Mouse (Mus musculus) gastrocnemius, postnatal 4 days (tissue): Measurements from ENCODE around the gene Uvrag. TPM values are rescaled to one million over a fixed set of nuclear protein-coding genes. Genes with fewer than 3 reads are reported as not detected.
A peak's percentile ranks its signal among the peaks of the same experiment; 100 is the strongest.

Source experiments
- DNase-seq, 2 experiments: peaks; one replicate each; pipeline ENCODE4 v3.0.0; 2021 to 2022; ENCODE audit warnings: low spot score in 2 of 2, mixed read lengths in 2 of 2
- total RNA-seq, 2 experiments: library from RNA; stranded (reverse); gene quantifications; 2 replicates each; pipeline ENCODE4 v1.2.3; 2021

The Uvrag gene
- total RNA-seq, 2 experiments from 2014 or later, result 28.9 to 30.4 TPM

DNA sequence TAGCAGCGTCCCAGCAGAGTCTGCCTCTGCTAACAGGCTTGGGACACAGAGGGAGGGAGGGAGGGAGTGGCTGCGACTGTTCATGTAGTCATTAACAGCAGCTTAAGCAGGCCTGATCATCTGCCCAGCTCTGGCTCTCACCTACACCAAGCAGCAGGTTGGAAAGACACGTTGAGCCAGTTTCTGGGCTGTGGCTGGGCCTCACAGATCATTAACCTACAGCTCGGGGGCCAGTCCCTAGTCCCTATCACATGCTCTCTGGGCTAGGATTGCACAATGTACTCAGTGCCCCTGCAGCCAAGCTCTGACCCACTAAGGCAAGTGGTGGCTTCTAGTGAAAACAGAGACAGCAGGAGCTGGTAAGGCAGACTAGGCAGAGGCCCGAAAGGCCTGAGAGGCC lies 27.0 kb upstream of the Uvrag start:
- DNase-seq, result no peak

DNA sequence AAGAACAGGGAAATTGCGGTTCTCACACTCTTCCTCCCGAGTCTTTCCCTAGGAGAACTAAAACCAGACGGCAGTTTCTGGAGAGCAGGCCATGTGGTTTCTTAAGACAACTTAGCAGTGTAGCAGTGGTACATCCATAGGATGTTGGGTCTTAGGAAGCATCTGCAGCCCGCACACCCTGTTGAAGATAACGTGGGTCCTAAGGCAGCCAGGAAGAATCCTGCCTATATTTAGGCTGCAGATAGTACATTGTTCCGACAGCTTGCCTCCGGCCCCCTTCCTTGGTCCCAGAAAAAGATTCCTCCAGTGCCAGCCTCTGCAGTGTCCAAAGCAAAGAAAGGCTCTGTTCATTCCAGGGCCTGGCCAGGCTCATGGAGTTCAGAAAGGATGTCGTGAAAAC lies 25.2 kb upstream of the Uvrag start:
- DNase-seq, result no peak

DNA sequence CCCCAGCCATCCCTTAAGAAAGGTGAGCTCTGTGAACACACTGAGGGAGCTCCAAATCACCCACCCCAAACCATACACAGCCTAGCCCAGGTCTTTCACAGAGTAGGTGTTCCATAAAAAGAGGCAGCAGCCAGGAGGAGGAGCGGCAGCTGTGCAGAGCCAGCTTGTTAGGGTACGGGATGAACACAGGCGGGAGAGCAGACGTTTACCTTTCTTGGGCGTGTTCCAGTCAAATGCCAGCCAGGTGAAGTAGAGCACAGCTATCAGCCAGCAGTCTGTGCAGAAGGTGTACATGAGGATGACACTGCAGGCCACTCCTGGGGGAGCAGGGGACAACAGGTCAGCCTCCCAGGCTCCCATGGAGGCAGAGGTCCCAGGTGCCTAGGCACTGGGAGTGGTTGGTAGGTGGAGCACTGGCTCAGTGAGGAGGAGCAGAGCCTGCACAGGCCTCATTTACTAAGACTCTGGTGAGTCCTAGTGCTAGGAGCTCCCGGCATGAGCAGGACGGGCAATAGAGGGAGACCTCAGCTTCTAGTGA lies 24.0 kb upstream of the Uvrag start:
- DNase-seq, result no peak

DNA sequence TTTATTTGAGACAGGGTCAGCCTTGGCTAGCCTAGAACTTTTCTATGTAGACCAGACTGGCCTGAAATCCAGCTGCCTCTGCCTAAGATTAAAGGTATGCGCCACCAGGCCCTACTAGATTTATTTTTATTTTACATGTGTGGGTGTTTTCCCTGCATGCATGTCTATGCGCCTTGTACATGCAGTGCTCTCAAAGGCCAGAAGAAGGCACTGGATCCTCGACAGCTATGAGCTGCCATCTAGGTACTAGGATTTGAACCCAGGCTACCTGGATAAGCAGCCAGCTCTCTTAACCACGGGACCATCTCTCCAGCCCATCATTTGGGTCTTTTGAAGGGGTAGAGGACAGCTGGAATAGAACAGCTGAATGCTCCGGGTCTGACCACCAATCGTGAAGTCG lies 21.5 kb upstream of the Uvrag start:
- DNase-seq, result no peak

DNA sequence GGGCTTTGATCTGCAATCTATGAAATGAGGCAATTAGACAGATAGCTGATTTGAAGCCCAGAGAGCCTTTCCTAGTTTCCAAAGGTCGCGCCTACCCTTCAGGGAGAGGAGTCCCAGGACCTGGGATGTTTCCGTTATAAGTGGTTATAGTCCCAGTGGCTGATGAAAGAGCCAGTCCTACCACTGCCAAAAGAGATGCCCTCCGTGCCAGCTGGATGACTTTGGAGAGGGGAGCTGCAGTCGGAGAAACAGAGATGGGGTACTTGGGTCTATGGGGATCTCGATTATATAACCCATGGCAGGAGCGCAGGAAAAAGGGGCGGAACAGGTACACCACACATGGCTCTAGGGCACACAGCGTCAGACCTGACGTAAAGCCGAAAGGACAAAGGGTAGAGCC lies 21.0 kb upstream of the Uvrag start:
- no peak for DNase-seq

DNA sequence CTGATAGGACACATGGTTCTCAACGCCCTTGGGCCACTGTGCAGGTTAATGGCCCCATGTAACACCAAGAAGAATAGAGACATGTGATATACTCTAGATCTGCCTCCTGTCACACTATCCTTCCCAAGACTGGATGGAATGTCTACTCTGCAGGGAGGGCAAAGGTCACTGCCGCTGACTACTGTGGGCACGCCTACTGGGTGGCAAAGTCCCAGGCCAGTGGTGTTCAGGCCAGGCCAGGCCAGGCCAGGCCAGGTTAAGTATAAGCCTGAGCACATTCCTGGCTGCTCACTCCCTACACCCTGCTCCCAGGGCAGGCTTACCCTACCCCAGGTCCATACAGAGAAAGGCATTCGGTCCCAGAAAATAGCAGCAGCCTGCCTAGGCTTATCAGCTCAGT lies 20.6 kb upstream of the Uvrag start:
- DNase-seq, result no peak

GRCm38 (mm10) chr7:99160995-99161394 lies 20.1 kb upstream of the Uvrag start:
- DNase-seq, result no peak

DNA sequence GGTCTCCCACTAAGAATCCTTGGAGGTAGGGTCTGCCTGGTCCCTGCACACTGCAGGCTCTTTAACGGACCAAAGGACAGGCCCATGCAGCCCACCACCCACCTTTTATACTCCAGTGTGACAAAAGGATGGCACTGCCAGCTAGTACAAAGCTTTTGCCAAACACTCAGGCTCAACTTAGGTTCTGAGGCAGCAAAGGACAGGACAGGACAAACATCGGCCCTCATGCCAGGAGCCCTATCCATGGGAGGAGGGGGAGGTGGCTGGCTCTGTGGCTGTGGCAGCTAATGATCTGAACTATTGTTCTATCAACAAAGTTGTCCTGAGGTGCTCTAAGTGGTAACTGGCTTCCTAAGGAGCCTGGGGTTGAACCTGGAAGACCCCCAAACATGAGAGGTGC lies 18.5 kb upstream of the Uvrag start:
- DNase-seq, result no peak

GRCm38 (mm10) chr7:99158904-99159303 lies 18.0 kb upstream of the Uvrag start:
- no peak for DNase-seq

DNA sequence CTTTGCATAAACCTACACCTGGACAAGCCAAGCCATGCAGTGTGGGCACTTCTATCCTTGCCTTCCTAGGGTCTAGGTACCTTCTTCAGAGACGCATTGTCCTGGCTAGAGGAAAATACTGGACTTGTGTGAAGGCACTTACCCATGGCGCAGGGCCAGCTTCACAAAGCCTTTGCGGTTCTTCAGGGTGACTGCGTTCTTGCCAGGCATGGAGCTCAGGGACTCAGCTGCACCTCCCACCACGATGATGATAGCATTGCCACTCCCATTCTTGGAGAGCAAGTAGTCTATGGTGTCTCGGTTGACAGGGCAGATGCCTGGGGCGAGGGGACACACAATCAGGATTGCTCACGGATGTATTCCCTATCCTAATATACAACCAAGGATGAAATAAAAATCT lies 17.1 kb upstream of the Uvrag start:
- DNase-seq, result no peak

- DNase-seq, result no peak
These were observed 15.8 kb upstream of the Uvrag start for GRCm38 (mm10) chr7:99156737-99157136.

DNA sequence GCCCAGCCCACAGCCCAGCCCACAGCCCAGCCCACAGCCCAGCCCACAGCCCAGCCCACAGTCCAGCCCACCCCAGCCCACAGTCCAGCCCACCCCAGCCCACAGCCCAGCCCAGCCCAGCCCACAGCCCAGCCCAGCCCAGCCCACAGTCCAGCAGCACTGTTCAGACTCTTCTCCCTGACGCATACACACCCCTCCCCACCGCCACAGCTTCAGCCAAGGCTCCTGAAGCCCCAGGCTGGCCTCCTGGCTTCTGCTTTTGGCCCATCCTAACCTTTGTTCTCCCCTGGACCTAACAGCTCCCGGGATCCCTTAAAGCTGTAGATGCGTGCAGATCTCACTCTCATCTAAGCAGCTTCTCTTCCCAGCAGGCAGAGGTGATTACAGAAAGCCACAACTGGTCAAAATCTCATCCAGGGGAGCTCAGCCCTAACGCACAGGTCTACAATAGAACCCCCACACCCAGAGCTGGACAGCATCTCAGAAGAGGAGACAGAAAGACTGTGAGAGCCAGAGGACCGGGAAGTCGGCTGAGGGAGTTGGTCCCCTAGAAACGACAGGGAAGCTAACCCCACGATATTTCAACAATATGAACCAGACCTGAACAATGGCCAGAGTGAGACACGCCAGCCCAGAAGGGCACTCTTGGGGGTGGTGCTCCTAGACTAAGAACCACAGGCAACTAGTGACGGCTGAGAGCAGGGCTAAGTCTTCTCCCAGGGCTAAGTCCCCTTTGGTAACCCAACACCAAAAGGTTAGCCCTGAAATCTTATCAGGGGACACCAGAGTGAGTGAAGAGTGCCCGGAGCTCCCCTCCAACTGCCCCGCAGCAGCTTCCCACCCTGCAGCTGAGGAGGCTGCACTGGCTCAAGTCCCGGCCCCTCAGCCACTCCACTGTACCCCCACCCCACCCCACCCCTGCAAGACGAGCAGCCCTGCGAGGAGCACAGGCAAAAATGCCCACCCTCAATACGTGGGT lies 14.7 kb upstream of the Uvrag start:
- peak in 1 of 2 experiments; percentile 41 for DNase-seq

GRCm38 (mm10) chr7:99154648-99155151 lies 13.8 kb upstream of the Uvrag start:
- DNase-seq, result peak in 1 of 2 experiments; percentile 27

GRCm38 (mm10) chr7:99153686-99154202 lies 12.8 kb upstream of the Uvrag start:
- DNase-seq, result no peak

DNA sequence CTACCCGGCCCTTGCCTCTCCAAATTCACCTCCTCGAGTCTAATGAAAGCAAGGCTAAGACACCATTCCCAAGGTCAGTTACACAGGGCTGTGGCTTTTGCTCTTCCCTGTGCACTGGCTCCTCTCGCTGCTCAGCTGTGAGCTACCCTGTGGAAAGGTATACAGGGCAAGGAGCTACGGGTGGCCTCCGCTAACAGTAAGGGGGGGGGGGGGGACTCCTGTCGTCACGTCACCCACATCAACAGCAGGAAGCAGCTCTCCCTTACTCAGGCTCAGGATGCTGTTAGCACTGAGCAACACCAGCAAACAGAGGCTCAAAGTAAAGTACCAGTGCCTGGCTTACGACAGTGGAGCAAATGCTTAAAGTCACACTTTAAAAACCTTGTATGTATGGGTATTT lies 11.8 kb upstream of the Uvrag start:
- DNase-seq, result no peak

GRCm38 (mm10) chr7:99151342-99151741 lies 10.4 kb upstream of the Uvrag start:
- peak; percentile 83 to 95 for DNase-seq

DNA sequence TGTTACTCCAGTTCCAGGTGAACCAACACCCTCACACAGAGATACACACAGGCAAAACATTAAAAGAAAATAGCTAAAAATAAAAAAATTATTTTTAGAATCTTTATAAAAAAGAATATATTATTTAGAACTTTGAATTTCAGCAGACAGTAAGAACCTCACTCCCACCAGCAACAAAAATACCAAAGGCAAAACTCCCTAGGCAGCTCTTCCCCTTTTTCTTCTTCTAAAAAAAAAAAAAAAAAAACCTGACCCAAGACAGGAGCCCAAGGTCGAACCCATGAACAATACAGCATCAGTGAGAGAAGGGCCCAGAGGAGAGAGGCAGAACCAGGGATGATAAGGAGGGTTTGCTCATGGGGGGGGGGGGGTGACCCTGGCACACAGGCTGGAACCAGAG lies 8.1 kb upstream of the Uvrag start:
- DNase-seq, result no peak

DNA sequence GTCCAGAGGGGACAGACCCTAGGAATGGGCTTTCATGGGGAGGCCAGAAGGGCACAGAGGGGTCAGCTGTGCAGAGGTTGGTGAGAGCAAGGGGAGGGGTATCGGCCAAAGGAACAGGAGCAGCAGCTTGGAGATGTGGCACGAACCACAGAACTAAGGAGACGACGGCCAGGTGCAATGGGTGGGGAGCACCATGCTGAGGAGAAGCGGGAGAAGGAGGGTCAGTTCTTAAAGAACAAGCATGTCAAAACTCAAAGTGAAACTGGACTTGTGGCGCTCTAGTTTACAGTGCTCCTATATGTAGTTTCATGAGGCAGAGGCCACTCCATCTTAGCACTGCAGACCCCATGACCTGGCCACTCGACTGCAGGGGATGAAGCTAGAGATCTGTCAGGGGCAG lies 6.6 kb upstream of the Uvrag start:
- no peak for DNase-seq

DNA sequence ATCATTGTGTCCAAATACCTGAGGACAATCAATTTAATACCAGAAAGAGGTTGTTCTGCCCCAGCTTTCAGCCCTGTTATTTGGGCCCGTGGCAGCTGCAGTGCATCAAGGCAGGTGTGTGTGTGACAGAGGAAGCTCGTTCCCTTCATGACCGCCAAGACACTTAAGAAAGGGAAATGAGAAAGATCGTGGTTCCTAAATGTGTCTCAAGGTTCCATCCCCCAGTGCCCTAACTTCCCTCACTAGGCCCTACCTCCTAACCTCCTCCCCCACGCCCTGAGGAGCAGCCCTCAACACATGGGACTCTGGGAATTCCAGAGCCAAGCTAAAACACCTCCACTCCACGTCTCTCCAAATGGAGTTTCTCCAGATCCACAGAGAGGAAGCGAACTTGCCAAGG lies 6.0 kb upstream of the Uvrag start:
- DNase-seq, result no peak

- no peak for DNase-seq
These were observed 5.1 kb upstream of the Uvrag start for GRCm38 (mm10) chr7:99146011-99146410.

DNA sequence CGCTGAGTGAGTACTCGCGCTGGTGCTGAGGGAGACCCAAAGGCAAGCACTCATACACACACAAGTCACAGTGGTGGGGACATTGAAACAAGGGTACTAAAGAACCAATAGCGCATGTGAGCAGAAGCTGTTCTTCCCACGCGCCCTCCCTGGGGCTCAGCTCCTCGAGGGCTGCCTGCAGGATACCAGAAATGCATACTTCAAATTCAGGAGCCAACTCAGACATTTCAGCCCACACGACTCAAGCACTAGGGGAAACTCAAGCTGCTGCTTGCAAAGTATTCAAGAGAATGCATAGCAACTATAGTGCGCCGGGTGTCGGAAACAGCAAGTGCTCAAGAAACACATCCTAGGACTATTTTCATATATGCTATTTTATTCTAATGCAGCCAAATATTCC lies 3.7 kb upstream of the Uvrag start:
- DNase-seq, result no peak

DNA sequence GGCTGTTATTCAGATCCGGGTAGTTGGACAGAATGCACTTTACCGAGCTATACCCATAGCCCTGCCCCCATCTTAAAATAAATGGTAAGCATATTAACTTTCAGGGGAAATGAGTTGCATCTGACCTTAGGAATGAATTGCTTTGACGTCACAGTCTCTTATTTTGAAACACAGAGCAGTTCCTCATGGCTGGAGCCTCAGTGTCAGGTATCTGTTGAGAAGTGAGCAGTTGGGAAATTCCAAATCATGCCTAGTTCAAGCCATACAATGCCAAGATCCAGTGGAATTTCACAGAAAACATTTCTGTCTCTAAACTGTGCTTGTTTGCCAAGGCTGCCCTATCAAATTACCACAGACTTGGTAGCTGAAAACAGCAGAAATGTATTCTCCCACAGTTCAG lies 2.3 kb upstream of the Uvrag start:
- DNase-seq, result no peak
